Mouse (Mus musculus): Measurements from ENCODE around the gene Espn. TPM values are rescaled to one million over a fixed set of nuclear protein-coding genes. Genes with fewer than 3 reads are reported as not detected.

Gene Espn
- polyA plus RNA-seq, 1 experiment, result 14.4 TPM

GRCm38 (mm10) chr4:152128784-152129183 lies 23.4 kb downstream of the Espn start:
- no peak for TF ChIP-seq FLI1 (IDR thresholded peaks at IDR 0.05; ENCODE audit: low read length)
- TF ChIP-seq GATA1 (IDR thresholded peaks at IDR 0.05; ENCODE audit: borderline replicate concordance, low read length), result no peak

GRCm38 (mm10) chr4:152127884-152128283 lies 24.3 kb downstream of the Espn start:
- peaks cover 73% of the 10 kb centered on the region for H3K4me1 ChIP-seq

More at GRCm38 (mm10) chr4:152128784-152129183, 23.4 kb downstream of the Espn start:
- peaks cover 99% of the 10 kb centered on the region for H3K27me3 ChIP-seq (replicated peaks)
- H3K36me3 ChIP-seq (replicated peaks; ENCODE audit: low read length), result peaks cover 25% of the 10 kb centered on the region
- H3K4me3 ChIP-seq (replicated peaks), result peak overlapping the region; percentile 31
- H3K4me1 ChIP-seq, result peaks cover 73% of the 10 kb centered on the region
- H3K9me3 ChIP-seq, result peaks cover 36% of the 10 kb centered on the region

GRCm38 (mm10) chr4:152126026-152126920 lies 25.9 kb downstream of the Espn start:
- TF ChIP-seq GATA1 (IDR thresholded peaks at IDR 0.05; ENCODE audit: borderline replicate concordance, low read length), result no peak
- no peak for TF ChIP-seq FLI1 (IDR thresholded peaks at IDR 0.05; ENCODE audit: low read length)
- Histone ChIP-seq H3K4me3 (replicated peaks) (peak overlapping the region; percentile 88), H3K36me3 (replicated peaks; ENCODE audit: low read length) (peaks cover 25% of the 10 kb centered on the region), H3K9me3 (peaks cover 36% of the 10 kb centered on the region), H3K4me1 (peaks cover 61% of the 10 kb centered on the region), H3K27me3 (replicated peaks) (peaks cover 96% of the 10 kb centered on the region)

More at GRCm38 (mm10) chr4:152127884-152128283, 24.3 kb downstream of the Espn start:
- H3K27me3 ChIP-seq (replicated peaks), result peaks cover 100% of the 10 kb centered on the region
- H3K9me3 ChIP-seq, result peaks cover 36% of the 10 kb centered on the region
- TF ChIP-seq GATA1 (IDR thresholded peaks at IDR 0.05; ENCODE audit: borderline replicate concordance, low read length), result no peak
- no peak for TF ChIP-seq FLI1 (IDR thresholded peaks at IDR 0.05; ENCODE audit: low read length)
- no peak overlapping the region for H3K4me3 ChIP-seq (replicated peaks)
- H3K36me3 ChIP-seq (replicated peaks; ENCODE audit: low read length), result peaks cover 25% of the 10 kb centered on the region

GRCm38 (mm10) chr4:152125161-152126025 lies 26.8 kb downstream of the Espn start:
- no peak for TF ChIP-seq FLI1 (IDR thresholded peaks at IDR 0.05; ENCODE audit: low read length)
- no peak for TF ChIP-seq GATA1 (IDR thresholded peaks at IDR 0.05; ENCODE audit: borderline replicate concordance, low read length)
- peaks cover 25% of the 10 kb centered on the region for H3K36me3 ChIP-seq (replicated peaks; ENCODE audit: low read length)
- peak overlapping the region; percentile 88 for H3K4me3 ChIP-seq (replicated peaks)
- H3K27me3 ChIP-seq (replicated peaks), result peaks cover 96% of the 10 kb centered on the region
- H3K4me1 ChIP-seq, result peaks cover 61% of the 10 kb centered on the region
- H3K9me3 ChIP-seq, result peaks cover 36% of the 10 kb centered on the region

GRCm38 (mm10) chr4:152124361-152124961 lies 27.7 kb downstream of the Espn start:
- TF ChIP-seq GATA1 (IDR thresholded peaks at IDR 0.05; ENCODE audit: borderline replicate concordance, low read length) (no peak), FLI1 (IDR thresholded peaks at IDR 0.05; ENCODE audit: low read length) (no peak)
- H3K9me3 ChIP-seq, result peaks cover 36% of the 10 kb centered on the region
- H3K4me1 ChIP-seq, result peaks cover 61% of the 10 kb centered on the region
- peaks cover 96% of the 10 kb centered on the region for H3K27me3 ChIP-seq (replicated peaks)
- H3K36me3 ChIP-seq (replicated peaks; ENCODE audit: low read length), result peaks cover 25% of the 10 kb centered on the region
- peak overlapping the region; percentile 88 for H3K4me3 ChIP-seq (replicated peaks)

GRCm38 (mm10) chr4:152121183-152121505 lies 31.0 kb downstream of the Espn start:
- Histone ChIP-seq H3K9me3 (peaks cover 11% of the 10 kb centered on the region), H3K27me3 (replicated peaks) (peaks cover 96% of the 10 kb centered on the region), H3K4me1 (peaks cover 63% of the 10 kb centered on the region), H3K36me3 (replicated peaks; ENCODE audit: low read length) (peaks cover 4% of the 10 kb centered on the region), H3K4me3 (replicated peaks) (peak overlapping the region; percentile 89)
- TF ChIP-seq GATA1 (IDR thresholded peaks at IDR 0.05; ENCODE audit: borderline replicate concordance, low read length) (no peak), FLI1 (IDR thresholded peaks at IDR 0.05; ENCODE audit: low read length) (no peak)

- Histone ChIP-seq H3K4me1 (peaks cover 63% of the 10 kb centered on the region), H3K9me3 (peaks cover 5% of the 10 kb centered on the region), H3K27me3 (replicated peaks) (peaks cover 96% of the 10 kb centered on the region), H3K4me3 (replicated peaks) (peak overlapping the region; percentile 89), H3K36me3 (replicated peaks; ENCODE audit: low read length) (no peaks in the 10 kb centered on the region)
- TF ChIP-seq GATA1 (IDR thresholded peaks at IDR 0.05; ENCODE audit: borderline replicate concordance, low read length) (no peak), FLI1 (IDR thresholded peaks at IDR 0.05; ENCODE audit: low read length) (no peak)
Measured at GRCm38 (mm10) chr4:152120311-152121182, 31.6 kb downstream of the Espn start.

GRCm38 (mm10) chr4:152119396-152120292 lies 32.5 kb downstream of the Espn start:
- peaks cover 95% of the 10 kb centered on the region for H3K27me3 ChIP-seq (replicated peaks)
- H3K36me3 ChIP-seq (replicated peaks; ENCODE audit: low read length), result peaks cover 3% of the 10 kb centered on the region
- peak overlapping the region; percentile 89 for H3K4me3 ChIP-seq (replicated peaks)
- H3K9me3 ChIP-seq, result no peaks in the 10 kb centered on the region
- peaks cover 63% of the 10 kb centered on the region for H3K4me1 ChIP-seq
- no peak for TF ChIP-seq FLI1 (IDR thresholded peaks at IDR 0.05; ENCODE audit: low read length)
- TF ChIP-seq GATA1 (IDR thresholded peaks at IDR 0.05; ENCODE audit: borderline replicate concordance, low read length), result no peak

Data from megakaryocyte, embryonic 14.5 days (primary cell).